In the genomic region with DNA sequence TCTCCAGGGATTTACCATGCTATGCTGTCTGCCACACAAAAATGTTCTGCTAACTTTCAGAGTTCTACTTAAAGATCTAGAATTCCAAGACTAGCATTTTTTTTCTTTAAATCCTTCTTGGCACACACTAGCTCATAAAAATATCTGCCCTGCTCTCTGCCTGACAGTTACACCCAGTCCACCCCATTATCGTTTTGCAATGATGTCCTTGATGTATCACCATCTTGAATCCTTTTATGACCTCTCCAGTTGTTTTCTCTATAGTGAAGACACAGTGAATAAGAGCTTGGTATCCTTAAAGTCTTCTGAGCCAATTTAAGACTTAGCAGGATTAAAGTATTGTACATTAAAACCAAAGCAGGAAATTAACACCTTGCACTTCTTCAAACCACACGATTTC, we compare ENCODE assay signal across 33 mouse cellular contexts. TPM values are rescaled to one million over a fixed set of nuclear protein-coding genes. Genes with fewer than 3 reads are reported as not detected.
"Had no signal": no experiment of that assay in that cellular context is flagged by ENCODE, and none has a peak within 500 bp of the region (broad histone marks: within the 10 kb centered on the region; RNA-seq: fewer than 3 reads in every experiment).

No protein-coding gene starts in this region.

- H3K4me2 ChIP-seq: limb, embryonic 12.5 days; limb, embryonic 13.5 days; limb, embryonic 15.5 days; liver, embryonic 11.5 days; liver, embryonic 12.5 days; liver, embryonic 13.5 days; liver, embryonic 15.5 days; lung, embryonic 14.5 days; lung, embryonic 15.5 days; midbrain, embryonic 11.5 days; midbrain, embryonic 12.5 days; midbrain, embryonic 13.5 days; midbrain, embryonic 15.5 days; neural tube, embryonic 12.5 days had no signal

- ATAC-seq: liver, embryonic 12.5 days; liver, postnatal 0 days; midbrain, embryonic 13.5 days; midbrain, embryonic 15.5 days; midbrain, embryonic 16.5 days had no signal

- DNase-seq: left cerebral cortex, postnatal 4 days; liver; liver, embryonic 13.5 days; liver, postnatal 0 days; lung, adult 18-20 months; lung, adult 2 months; lung, embryonic 14.5 days; lung, postnatal 10 days; lung, postnatal 36 days; lung, postnatal 4 days; midbrain, embryonic 14.5 days had no signal

- H3K27ac ChIP-seq: limb, embryonic 10.5 days; limb, embryonic 12.5 days; limb, embryonic 13.5 days; limb, embryonic 15.5 days; liver, embryonic 12.5 days; liver, embryonic 13.5 days; liver, embryonic 14.5 days; liver, embryonic 15.5 days; lung, embryonic 15.5 days; macrophage; midbrain, embryonic 10.5 days; midbrain, embryonic 12.5 days; midbrain, embryonic 13.5 days; midbrain, embryonic 15.5 days; neural tube, embryonic 12.5 days had no signal

- H3K4me1 ChIP-seq: liver, embryonic 12.5 days; liver, embryonic 13.5 days; liver, embryonic 15.5 days; megakaryocyte, embryonic 14.5 days had no signal

- H3K4me3 ChIP-seq: limb, embryonic 10.5 days; limb, embryonic 12.5 days; limb, embryonic 13.5 days; limb, embryonic 15.5 days; liver, embryonic 12.5 days; liver, embryonic 13.5 days; liver, embryonic 15.5 days; lung, embryonic 15.5 days; megakaryocyte, embryonic 14.5 days; midbrain, embryonic 10.5 days; midbrain, embryonic 12.5 days; midbrain, embryonic 13.5 days; midbrain, embryonic 15.5 days; myocyte; neural tube, embryonic 12.5 days had no signal

- H3K9ac ChIP-seq: limb, embryonic 12.5 days; limb, embryonic 13.5 days; limb, embryonic 15.5 days; liver, embryonic 12.5 days; liver, embryonic 13.5 days; liver, embryonic 14.5 days; liver, embryonic 15.5 days; liver, postnatal 0 days; lung, embryonic 14.5 days; lung, embryonic 15.5 days; midbrain, embryonic 12.5 days; midbrain, embryonic 13.5 days; midbrain, embryonic 15.5 days; neural tube, embryonic 12.5 days had no signal

- H3K9me3 ChIP-seq: limb, embryonic 10.5 days; limb, embryonic 12.5 days; limb, embryonic 13.5 days; limb, embryonic 15.5 days; liver, embryonic 12.5 days; liver, embryonic 13.5 days; liver, embryonic 15.5 days; lung, embryonic 15.5 days; midbrain, embryonic 10.5 days; midbrain, embryonic 12.5 days; midbrain, embryonic 13.5 days; midbrain, embryonic 15.5 days; neural tube, embryonic 12.5 days had no signal

- H3K36me3 ChIP-seq: limb, embryonic 10.5 days; limb, embryonic 12.5 days; limb, embryonic 13.5 days; limb, embryonic 15.5 days; liver, embryonic 12.5 days; liver, embryonic 13.5 days; liver, embryonic 15.5 days; lung, embryonic 15.5 days; midbrain, embryonic 10.5 days; midbrain, embryonic 12.5 days; midbrain, embryonic 13.5 days; midbrain, embryonic 15.5 days; neural tube, embryonic 12.5 days had no signal

- H3K27me3 ChIP-seq: limb, embryonic 12.5 days; limb, embryonic 13.5 days; limb, embryonic 15.5 days; liver, embryonic 12.5 days; liver, embryonic 13.5 days; liver, embryonic 15.5 days; lung, embryonic 15.5 days; megakaryocyte, embryonic 14.5 days; midbrain, embryonic 12.5 days; midbrain, embryonic 13.5 days; midbrain, embryonic 15.5 days; neural tube, embryonic 12.5 days had no signal

RNA-seq across cellular contexts. Expression of a gene that starts 4.3 kb away (rescaled TPM):
- total RNA-seq: megakaryocyte progenitor cell, adult 5-6 weeks; megakaryocyte-erythroid progenitor cell, adult 5-6 weeks; monocyte, adult 5-6 weeks had no signal
- polyA plus RNA-seq: macrophage had no signal
